Mouse (Mus musculus): ENCODE results near the gene Zdhhc13. TPM values are rescaled to one million over a fixed set of nuclear protein-coding genes. Genes with fewer than 3 reads are reported as not detected.

Zdhhc13 gene
- polyA plus RNA-seq, 1 experiment from 2014 or later: 33.7 TPM

GRCm38 (mm10) chr7:48864199-48864598, 75.4 kb downstream of the Zdhhc13 start:
- no peaks in the 10 kb centered on the region for H3K9me3 ChIP-seq (replicated peaks)
- peaks cover 29% of the 10 kb centered on the region for H3K36me3 ChIP-seq
- no peaks in the 10 kb centered on the region for H3K4me1 ChIP-seq
- no peak overlapping the region for H3K4me2 ChIP-seq (replicated peaks)
- no peaks in the 10 kb centered on the region for H3K27me3 ChIP-seq
- H3K9ac ChIP-seq: no peak overlapping the region
- no peak for ATAC-seq (ENCODE audit: insufficient number of reproducible peaks, low FRiP score, low TSS enrichment, low read depth)
- no peak overlapping the region for H3K27ac ChIP-seq (replicated peaks)
- no peak overlapping the region for H3K4me3 ChIP-seq (replicated peaks)

- Histone ChIP-seq H3K36me3 (peaks cover 34% of the 10 kb centered on the region), H3K9ac (no peak overlapping the region), H3K4me1 (no peaks in the 10 kb centered on the region), H3K4me2 (replicated peaks) (no peak overlapping the region), H3K27ac (replicated peaks) (no peak overlapping the region), H3K27me3 (no peaks in the 10 kb centered on the region), H3K9me3 (replicated peaks) (no peaks in the 10 kb centered on the region), H3K4me3 (replicated peaks) (no peak overlapping the region)
- no peak for ATAC-seq (ENCODE audit: insufficient number of reproducible peaks, low FRiP score, low TSS enrichment, low read depth)
- 83% methylated on average over 9 of the region's 9 CpGs for WGBS
These were observed 76.1 kb downstream of the Zdhhc13 start for GRCm38 (mm10) chr7:48864671-48865458.

GRCm38 (mm10) chr7:48867576-48867975, 78.8 kb downstream of the Zdhhc13 start:
- no peaks in the 10 kb centered on the region for H3K27me3 ChIP-seq
- H3K27ac ChIP-seq (replicated peaks): no peak overlapping the region
- 87% methylated on average over 18 of the region's 18 CpGs for WGBS
- peaks cover 61% of the 10 kb centered on the region for H3K36me3 ChIP-seq
- no peak overlapping the region for H3K4me3 ChIP-seq (replicated peaks)
- no peak overlapping the region for H3K4me2 ChIP-seq (replicated peaks)
- H3K9me3 ChIP-seq (replicated peaks): no peaks in the 10 kb centered on the region
- no peak overlapping the region for H3K9ac ChIP-seq
- ATAC-seq (ENCODE audit: insufficient number of reproducible peaks, low FRiP score, low TSS enrichment, low read depth): no peak
- H3K4me1 ChIP-seq: no peaks in the 10 kb centered on the region

DNA sequence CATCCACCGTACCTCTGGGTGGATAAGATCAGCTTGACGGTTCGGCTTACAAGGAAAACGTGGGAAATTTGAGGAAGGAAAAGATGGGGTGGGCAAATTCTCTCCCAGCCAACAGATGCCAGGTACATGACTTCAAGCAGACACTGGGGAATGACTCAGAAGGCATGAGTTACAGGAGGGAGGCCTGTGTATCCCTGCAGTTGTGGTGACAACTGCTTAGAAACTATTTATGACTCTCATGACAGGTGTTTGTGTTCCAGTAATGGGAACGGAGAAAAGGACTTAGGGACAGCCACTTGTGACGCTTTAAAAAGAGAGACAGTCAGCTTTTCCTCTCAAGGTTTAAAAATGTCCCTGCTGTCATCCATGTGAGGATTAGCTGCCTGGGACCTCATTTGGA, 81.3 kb downstream of the Zdhhc13 start:
- 75% methylated on average over 6 of the region's 6 CpGs for WGBS

GRCm38 (mm10) chr7:48870579-48871180, 81.9 kb downstream of the Zdhhc13 start:
- 87% methylated on average over 21 of the region's 21 CpGs for WGBS
- H3K36me3 ChIP-seq: peaks cover 83% of the 10 kb centered on the region
- no peak overlapping the region for H3K27ac ChIP-seq (replicated peaks)
- no peak for ATAC-seq (ENCODE audit: insufficient number of reproducible peaks, low FRiP score, low TSS enrichment, low read depth)
- H3K4me2 ChIP-seq (replicated peaks): no peak overlapping the region
- no peak overlapping the region for H3K4me3 ChIP-seq (replicated peaks)
- no peaks in the 10 kb centered on the region for H3K9me3 ChIP-seq (replicated peaks)
- H3K27me3 ChIP-seq: no peaks in the 10 kb centered on the region
- H3K4me1 ChIP-seq: no peaks in the 10 kb centered on the region
- H3K9ac ChIP-seq: no peak overlapping the region

More for the DNA sequence above, 81.3 kb downstream of the Zdhhc13 start:
- no peak overlapping the region for H3K4me2 ChIP-seq (replicated peaks)
- H3K4me1 ChIP-seq: no peaks in the 10 kb centered on the region
- no peaks in the 10 kb centered on the region for H3K27me3 ChIP-seq
- ATAC-seq (ENCODE audit: insufficient number of reproducible peaks, low FRiP score, low TSS enrichment, low read depth): no peak
- H3K9ac ChIP-seq: no peak overlapping the region
- no peak overlapping the region for H3K4me3 ChIP-seq (replicated peaks)
- no peak overlapping the region for H3K27ac ChIP-seq (replicated peaks)
- no peaks in the 10 kb centered on the region for H3K9me3 ChIP-seq (replicated peaks)
- H3K36me3 ChIP-seq: peaks cover 83% of the 10 kb centered on the region

GRCm38 (mm10) chr7:48871292-48871691, 82.5 kb downstream of the Zdhhc13 start:
- Histone ChIP-seq H3K9ac (no peak overlapping the region), H3K9me3 (replicated peaks) (no peaks in the 10 kb centered on the region), H3K4me2 (replicated peaks) (no peak overlapping the region), H3K27me3 (no peaks in the 10 kb centered on the region), H3K4me1 (no peaks in the 10 kb centered on the region), H3K27ac (replicated peaks) (no peak overlapping the region), H3K36me3 (peaks cover 81% of the 10 kb centered on the region), H3K4me3 (replicated peaks) (no peak overlapping the region)
- WGBS: 93% methylated on average over 11 of the region's 11 CpGs
- ATAC-seq (ENCODE audit: insufficient number of reproducible peaks, low FRiP score, low TSS enrichment, low read depth): no peak

DNA sequence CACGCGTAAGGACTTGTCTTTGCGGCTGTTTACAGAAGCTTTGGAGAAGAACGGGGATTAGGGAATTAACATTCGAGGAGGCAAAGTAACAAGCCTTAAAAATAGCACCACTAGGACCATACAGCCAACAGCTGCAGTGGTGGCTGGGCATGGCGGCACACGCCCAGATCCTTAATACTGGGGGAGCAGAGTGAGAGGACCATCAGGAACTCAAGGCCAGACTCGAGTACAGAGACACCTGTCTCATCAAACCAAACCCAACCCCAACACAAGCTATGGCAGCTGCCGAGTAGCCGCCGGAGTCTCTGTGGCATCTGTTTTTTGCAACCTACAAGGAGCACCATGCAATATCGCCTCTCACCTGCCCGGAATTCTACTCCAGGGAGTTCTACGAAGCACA, 86.3 kb downstream of the Zdhhc13 start:
- Histone ChIP-seq H3K9me3 (replicated peaks) (no peaks in the 10 kb centered on the region), H3K4me2 (replicated peaks) (no peak overlapping the region), H3K27me3 (no peaks in the 10 kb centered on the region), H3K4me1 (peaks cover 8% of the 10 kb centered on the region; the same call in 1 of the 2 replicates), H3K9ac (no peak overlapping the region), H3K4me3 (replicated peaks) (no peak overlapping the region), H3K27ac (replicated peaks) (no peak overlapping the region), H3K36me3 (peaks cover 65% of the 10 kb centered on the region)
- peak; percentile 46; the same call in 1 of the 2 replicates for ATAC-seq (ENCODE audit: insufficient number of reproducible peaks, low FRiP score, low TSS enrichment, low read depth)
- 81% methylated on average over 14 of the region's 14 CpGs for WGBS

GRCm38 (mm10) chr7:48876526-48876925, 87.7 kb downstream of the Zdhhc13 start:
- no peak overlapping the region for H3K9ac ChIP-seq
- H3K4me2 ChIP-seq (replicated peaks): no peak overlapping the region
- H3K27me3 ChIP-seq: no peaks in the 10 kb centered on the region
- 69% methylated on average over 4 of the region's 4 CpGs for WGBS
- no peak overlapping the region for H3K27ac ChIP-seq (replicated peaks)
- H3K9me3 ChIP-seq (replicated peaks): no peaks in the 10 kb centered on the region
- peaks cover 8% of the 10 kb centered on the region; the same call in 1 of the 2 replicates for H3K4me1 ChIP-seq
- H3K4me3 ChIP-seq (replicated peaks): no peak overlapping the region
- peaks cover 51% of the 10 kb centered on the region for H3K36me3 ChIP-seq
- no peak for ATAC-seq (ENCODE audit: insufficient number of reproducible peaks, low FRiP score, low TSS enrichment, low read depth)

Other genes starting within 250 kb of the Zdhhc13 start
- 0.43 and 0.51 TPM in 2 replicates for gene Mrgprb2, start 230.9 kb upstream of the Zdhhc13 start, polyA plus RNA-seq (2015; fragmentation: Nextera tagmentation; extraction: Ambion mirVana)
- gene Mrgprb3, start 145.2 kb upstream of the Zdhhc13 start, polyA plus RNA-seq (2015; fragmentation: Nextera tagmentation; extraction: Ambion mirVana): not detected in 2 replicates
- 101 and 131 TPM in 2 replicates for gene Csrp3, start 59.0 kb downstream of the Zdhhc13 start, polyA plus RNA-seq (2015; fragmentation: Nextera tagmentation; extraction: Ambion mirVana)
- gene E2f8, start 92.6 kb downstream of the Zdhhc13 start, polyA plus RNA-seq (2015; fragmentation: Nextera tagmentation; extraction: Ambion mirVana): 18.8 and 20.5 TPM in 2 replicates
- gene Nav2, start 119.7 kb downstream of the Zdhhc13 start, polyA plus RNA-seq (2015; fragmentation: Nextera tagmentation; extraction: Ambion mirVana): 22.1 and 23.4 TPM in 2 replicates

All from embryonic facial prominence, embryonic 15.5 days (tissue).